Mouse (Mus musculus): ENCODE data around the gene Nfe2. TPM values are rescaled to one million over a fixed set of nuclear protein-coding genes. Genes with fewer than 3 reads are reported as not detected.
A peak's percentile ranks its signal among the peaks of the same experiment; 100 is the strongest.
"Not testable (repeated sequence)": the region's sequence is repeated elsewhere in the genome, so short reads cannot be mapped to it uniquely, and the experiment has no call there.

The Nfe2 gene
- polyA plus RNA-seq, 1 experiment from 2014 or later = 5.4 TPM

DNA sequence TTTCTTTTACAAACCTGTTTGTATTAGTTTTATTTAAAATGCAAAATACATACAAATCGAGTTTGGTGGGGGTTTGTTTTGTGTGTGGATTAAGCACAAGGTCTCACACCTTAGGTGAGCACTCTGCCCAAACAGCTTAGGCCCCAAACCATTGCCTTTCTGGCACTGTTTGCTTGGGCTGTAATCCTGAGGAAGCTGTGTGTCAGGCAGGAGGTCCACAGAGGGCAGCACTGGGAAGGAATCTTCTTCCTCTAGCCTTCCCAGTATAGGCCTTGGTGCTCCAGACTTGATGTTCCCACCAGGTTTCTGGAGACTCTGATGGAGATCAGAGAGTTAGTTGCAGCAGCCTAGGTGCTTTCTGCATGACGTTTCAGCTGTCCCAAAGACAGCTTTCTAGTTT is 26.4 kb upstream of the Nfe2 start:
- no peaks in the 10 kb centered on the region for H3K9me3 ChIP-seq (replicated peaks; ENCODE audit: control insufficient read depth, low read length)
- H3K4me1 ChIP-seq (ENCODE audit: control insufficient read depth, insufficient read depth, low read length) = no peaks in the 10 kb centered on the region
- no peak for ATAC-seq (replicated peaks; ENCODE audit: insufficient number of reproducible peaks, low FRiP score, low TSS enrichment, low read depth)
- no peak overlapping the region for H3K27ac ChIP-seq (replicated peaks; ENCODE audit: low read depth, low read length)
- H3K4me2 ChIP-seq (ENCODE audit: low read depth, low read length) = no peak overlapping the region
- no peaks in the 10 kb centered on the region for H3K36me3 ChIP-seq (replicated peaks; ENCODE audit: control insufficient read depth, insufficient read depth, low read depth, low read length)
- H3K4me3 ChIP-seq (ENCODE audit: low read depth, low read length) = no peak overlapping the region
- no peak for DNase-seq (ENCODE audit: low spot score)
- no peaks in the 10 kb centered on the region for H3K27me3 ChIP-seq (ENCODE audit: control insufficient read depth, insufficient read depth, low read length)
- no peak overlapping the region for H3K9ac ChIP-seq (replicated peaks; ENCODE audit: low read length)
- WGBS = 52% methylated on average over 2 of the region's 2 CpGs

GRCm38 (mm10) chr15:103284066-103284465 is 25.9 kb upstream of the Nfe2 start:
- Histone ChIP-seq H3K27me3 (ENCODE audit: control insufficient read depth, insufficient read depth, low read length) (no peaks in the 10 kb centered on the region), H3K4me2 (ENCODE audit: low read depth, low read length) (no peak overlapping the region), H3K9me3 (replicated peaks; ENCODE audit: control insufficient read depth, low read length) (no peaks in the 10 kb centered on the region), H3K27ac (replicated peaks; ENCODE audit: low read depth, low read length) (no peak overlapping the region), H3K4me1 (ENCODE audit: control insufficient read depth, insufficient read depth, low read length) (no peaks in the 10 kb centered on the region), H3K36me3 (replicated peaks; ENCODE audit: control insufficient read depth, insufficient read depth, low read depth, low read length) (no peaks in the 10 kb centered on the region), H3K4me3 (ENCODE audit: low read depth, low read length) (no peak overlapping the region), H3K9ac (replicated peaks; ENCODE audit: low read length) (no peak overlapping the region)
- 71% methylated on average over 3 of the region's 3 CpGs for WGBS
- DNase-seq (ENCODE audit: low spot score) (peak; percentile 75), ATAC-seq (replicated peaks; ENCODE audit: insufficient number of reproducible peaks, low FRiP score, low TSS enrichment, low read depth) (no peak)

- Histone ChIP-seq H3K4me2 (ENCODE audit: low read depth, low read length) (no peak overlapping the region), H3K4me3 (ENCODE audit: low read depth, low read length) (no peak overlapping the region), H3K27ac (replicated peaks; ENCODE audit: low read depth, low read length) (no peak overlapping the region), H3K9ac (replicated peaks; ENCODE audit: low read length) (no peak overlapping the region), H3K27me3 (ENCODE audit: control insufficient read depth, insufficient read depth, low read length) (no peaks in the 10 kb centered on the region), H3K36me3 (replicated peaks; ENCODE audit: control insufficient read depth, insufficient read depth, low read depth, low read length) (no peaks in the 10 kb centered on the region), H3K4me1 (ENCODE audit: control insufficient read depth, insufficient read depth, low read length) (no peaks in the 10 kb centered on the region), H3K9me3 (replicated peaks; ENCODE audit: control insufficient read depth, low read length) (no peaks in the 10 kb centered on the region)
- WGBS = 94% methylated on average over 3 of the region's 3 CpGs
- no peak for DNase-seq (ENCODE audit: low spot score)
- ATAC-seq (replicated peaks; ENCODE audit: insufficient number of reproducible peaks, low FRiP score, low TSS enrichment, low read depth) = no peak
Measured at GRCm38 (mm10) chr15:103281465-103282205, 23.4 kb upstream of the Nfe2 start.

- no peaks in the 10 kb centered on the region for H3K4me1 ChIP-seq (ENCODE audit: control insufficient read depth, insufficient read depth, low read length)
- H3K27me3 ChIP-seq (ENCODE audit: control insufficient read depth, insufficient read depth, low read length) = no peaks in the 10 kb centered on the region
- no peak overlapping the region for H3K4me2 ChIP-seq (ENCODE audit: low read depth, low read length)
- H3K36me3 ChIP-seq (replicated peaks; ENCODE audit: control insufficient read depth, insufficient read depth, low read depth, low read length) = no peaks in the 10 kb centered on the region
- H3K9ac ChIP-seq (replicated peaks; ENCODE audit: low read length) = no peak overlapping the region
- ATAC-seq (replicated peaks; ENCODE audit: insufficient number of reproducible peaks, low FRiP score, low TSS enrichment, low read depth) (no peak), DNase-seq (ENCODE audit: low spot score) (peak; percentile 72)
- no peak overlapping the region for H3K4me3 ChIP-seq (ENCODE audit: low read depth, low read length)
- H3K27ac ChIP-seq (replicated peaks; ENCODE audit: low read depth, low read length) = no peak overlapping the region
- WGBS = 73% methylated on average over 3 of the region's 3 CpGs
- no peaks in the 10 kb centered on the region for H3K9me3 ChIP-seq (replicated peaks; ENCODE audit: control insufficient read depth, low read length)
Measured at GRCm38 (mm10) chr15:103280817-103281464, 22.7 kb upstream of the Nfe2 start.

DNA sequence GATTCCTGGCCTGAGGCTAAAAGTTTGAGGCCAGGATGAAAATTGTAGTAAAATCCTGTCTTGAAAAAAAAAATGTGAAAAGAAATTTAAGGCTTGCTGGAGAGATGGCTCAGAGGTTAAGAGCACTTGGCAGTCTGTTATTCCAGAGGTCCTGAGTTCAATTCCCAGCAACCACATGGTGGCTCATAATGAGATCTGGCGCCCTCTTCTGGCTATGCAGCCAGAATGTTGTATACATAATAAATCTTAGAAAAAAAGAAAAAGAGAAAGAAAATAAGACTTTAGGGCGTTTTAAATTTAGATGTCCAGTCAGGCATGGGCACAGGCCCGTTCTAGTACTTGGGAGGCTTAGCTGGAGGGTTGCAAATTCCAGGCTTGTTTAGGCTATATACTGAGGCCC is 21.5 kb upstream of the Nfe2 start:
- no peak overlapping the region for H3K9ac ChIP-seq (replicated peaks; ENCODE audit: low read length)
- H3K4me3 ChIP-seq (ENCODE audit: low read depth, low read length) = no peak overlapping the region
- no peaks in the 10 kb centered on the region for H3K36me3 ChIP-seq (replicated peaks; ENCODE audit: control insufficient read depth, insufficient read depth, low read depth, low read length)
- H3K9me3 ChIP-seq (replicated peaks; ENCODE audit: control insufficient read depth, low read length) = no peaks in the 10 kb centered on the region
- ATAC-seq (replicated peaks; ENCODE audit: insufficient number of reproducible peaks, low FRiP score, low TSS enrichment, low read depth) (no peak), DNase-seq (ENCODE audit: low spot score) (peak; percentile 53)
- H3K27me3 ChIP-seq (ENCODE audit: control insufficient read depth, insufficient read depth, low read length) = no peaks in the 10 kb centered on the region
- 67% methylated on average over 3 of the region's 3 CpGs for WGBS
- no peak overlapping the region for H3K27ac ChIP-seq (replicated peaks; ENCODE audit: low read depth, low read length)
- no peaks in the 10 kb centered on the region for H3K4me1 ChIP-seq (ENCODE audit: control insufficient read depth, insufficient read depth, low read length)
- no peak overlapping the region for H3K4me2 ChIP-seq (ENCODE audit: low read depth, low read length)

- WGBS = 52% methylated on average over 7 of the region's 7 CpGs
- Histone ChIP-seq H3K27me3 (ENCODE audit: control insufficient read depth, insufficient read depth, low read length) (no peaks in the 10 kb centered on the region), H3K4me1 (ENCODE audit: control insufficient read depth, insufficient read depth, low read length) (no peaks in the 10 kb centered on the region), H3K36me3 (replicated peaks; ENCODE audit: control insufficient read depth, insufficient read depth, low read depth, low read length) (no peaks in the 10 kb centered on the region), H3K4me3 (ENCODE audit: low read depth, low read length) (no peak overlapping the region), H3K9ac (replicated peaks; ENCODE audit: low read length) (no peak overlapping the region), H3K27ac (replicated peaks; ENCODE audit: low read depth, low read length) (no peak overlapping the region), H3K9me3 (replicated peaks; ENCODE audit: control insufficient read depth, low read length) (no peaks in the 10 kb centered on the region), H3K4me2 (ENCODE audit: low read depth, low read length) (no peak overlapping the region)
- no peak for DNase-seq (ENCODE audit: low spot score)
- ATAC-seq (replicated peaks; ENCODE audit: insufficient number of reproducible peaks, low FRiP score, low TSS enrichment, low read depth) = no peak
Measured at GRCm38 (mm10) chr15:103277949-103278348, 19.7 kb upstream of the Nfe2 start.

GRCm38 (mm10) chr15:103275943-103276342 is 17.7 kb upstream of the Nfe2 start:
- H3K4me1 ChIP-seq (ENCODE audit: control insufficient read depth, insufficient read depth, low read length); ATAC-seq (replicated peaks; ENCODE audit: insufficient number of reproducible peaks, low FRiP score, low TSS enrichment, low read depth); H3K27ac ChIP-seq (replicated peaks; ENCODE audit: low read depth, low read length); H3K36me3 ChIP-seq (replicated peaks; ENCODE audit: control insufficient read depth, insufficient read depth, low read depth, low read length); H3K27me3 ChIP-seq (ENCODE audit: control insufficient read depth, insufficient read depth, low read length); H3K4me3 ChIP-seq (ENCODE audit: low read depth, low read length); H3K4me2 ChIP-seq (ENCODE audit: low read depth, low read length); DNase-seq (ENCODE audit: low spot score); H3K9me3 ChIP-seq (replicated peaks; ENCODE audit: control insufficient read depth, low read length); H3K9ac ChIP-seq (replicated peaks; ENCODE audit: low read length): not testable (repeated sequence)
- 94% methylated on average over 3 of the region's 3 CpGs for WGBS
